Mouse (Mus musculus): ENCODE measurements around the gene Atp6v0d1. TPM values are rescaled to one million over a fixed set of nuclear protein-coding genes. Genes with fewer than 3 reads are reported as not detected.

Atp6v0d1 gene
- total and polyA plus RNA-seq, 3 experiments = 51.1 to 83.8 TPM; not detected in 1

- TF ChIP-seq JUND (IDR thresholded peaks at IDR 0.05; ENCODE audit: low read depth, low read length) = no peak
- 0 out of 2 replicates have a peak, but pooled peaks have one; percentile 62 for TF ChIP-seq MAZ (IDR thresholded peaks at IDR 0.05; ENCODE audit: low read depth, low read length)
- no peak for TF ChIP-seq RCOR1 (IDR thresholded peaks at IDR 0.05; ENCODE audit: low read depth, low read length)
- no peak for TF ChIP-seq TCF12 (IDR thresholded peaks at IDR 0.05; ENCODE audit: low read depth, low read length)
- no peak for TF ChIP-seq CHD2 (IDR thresholded peaks at IDR 0.05; ENCODE audit: low read length)
- TF ChIP-seq CTCF (IDR thresholded peaks at IDR 0.05 in 2 of 3, conservative IDR thresholded peaks at IDR 0.05 in 1 of 3; ENCODE audit: control insufficient read depth in 1 of 3, insufficient read depth in 1 of 3, low read depth in 2 of 3, low read length in 3 of 3, poor library complexity in 1 of 3, severe bottlenecking in 1 of 3) = peak; percentile 86 to 93 (median 92)
- TF ChIP-seq NRF1 (IDR thresholded peaks at IDR 0.05; ENCODE audit: insufficient read depth, low read depth, low read length, poor library complexity, severe bottlenecking) = no peak
- no peak for TF ChIP-seq MXI1 (IDR thresholded peaks at IDR 0.05; ENCODE audit: low read depth, low read length)
- no peak for TF ChIP-seq ZNF384 (IDR thresholded peaks at IDR 0.05; ENCODE audit: low read depth, low read length)
- no peak for TF ChIP-seq HCFC1 (IDR thresholded peaks at IDR 0.05; ENCODE audit: low read depth, low read length)
- TF ChIP-seq SMC3 (IDR thresholded peaks at IDR 0.05; ENCODE audit: low read depth, low read length) = peak; percentile 93
- TF ChIP-seq RAD21 (IDR thresholded peaks at IDR 0.05; ENCODE audit: low read depth, low read length) = peak; percentile 80
- no peak for TF ChIP-seq POLR2AphosphoS2 (IDR thresholded peaks at IDR 0.05; ENCODE audit: low read length)
- peak; percentile 22; the same call in 1 of the 2 replicates for TF ChIP-seq SIN3A (IDR thresholded peaks at IDR 0.05; ENCODE audit: low read length)
- no peak for TF ChIP-seq GABPA (IDR thresholded peaks at IDR 0.05; ENCODE audit: low read depth, low read length)
- no peak for TF ChIP-seq ETS1 (IDR thresholded peaks at IDR 0.05; ENCODE audit: low read depth, low read length)
- TF ChIP-seq NELFE (IDR thresholded peaks at IDR 0.05; ENCODE audit: low read depth, low read length) = no peak
- TF ChIP-seq USF1 (IDR thresholded peaks at IDR 0.05; ENCODE audit: low read depth, low read length) = no peak
- TF ChIP-seq ZC3H11A (IDR thresholded peaks at IDR 0.05; ENCODE audit: low read depth, low read length) = peak; percentile 73
These were observed 49.7 kb downstream of the Atp6v0d1 start for GRCm38 (mm10) chr8:105516018-105516645.

GRCm38 (mm10) chr8:105514656-105515055 lies 51.2 kb downstream of the Atp6v0d1 start:
- TF ChIP-seq MYB (IDR thresholded peaks at IDR 0.05; ENCODE audit: low read depth, low read length) = no peak
- no peak for TF ChIP-seq GABPA (IDR thresholded peaks at IDR 0.05; ENCODE audit: low read depth, low read length)
- no peak for TF ChIP-seq HCFC1 (IDR thresholded peaks at IDR 0.05; ENCODE audit: low read depth, low read length)
- TF ChIP-seq ZMIZ1 (IDR thresholded peaks at IDR 0.05; ENCODE audit: low read depth, low read length) = no peak
- no peak for TF ChIP-seq CHD1 (IDR thresholded peaks at IDR 0.05; ENCODE audit: low read depth, low read length)
- no peak for TF ChIP-seq E2F4 (IDR thresholded peaks at IDR 0.05; ENCODE audit: borderline replicate concordance, low read depth, low read length)
- TF ChIP-seq UBTF (IDR thresholded peaks at IDR 0.05; ENCODE audit: borderline replicate concordance, insufficient read depth, low read depth, low read length) = no peak
- no peak for TF ChIP-seq MXI1 (IDR thresholded peaks at IDR 0.05; ENCODE audit: low read depth, low read length)
- no peak for TF ChIP-seq SMC3 (IDR thresholded peaks at IDR 0.05; ENCODE audit: low read depth, low read length)
- no peak for TF ChIP-seq ETS1 (IDR thresholded peaks at IDR 0.05; ENCODE audit: low read depth, low read length)
- no peak for TF ChIP-seq JUND (IDR thresholded peaks at IDR 0.05; ENCODE audit: low read depth, low read length)
- no peak for TF ChIP-seq MEF2A (IDR thresholded peaks at IDR 0.05; ENCODE audit: extremely low read depth, insufficient replicate concordance, low read depth, low read length, poor library complexity, severe bottlenecking)
- TF ChIP-seq TBP (IDR thresholded peaks at IDR 0.05; ENCODE audit: low read depth, low read length) = no peak
- TF ChIP-seq POLR2AphosphoS2 (IDR thresholded peaks at IDR 0.05; ENCODE audit: low read length) = no peak
- no peak for TF ChIP-seq USF1 (IDR thresholded peaks at IDR 0.05; ENCODE audit: low read depth, low read length)
- no peak for TF ChIP-seq EP300 (IDR thresholded peaks at IDR 0.05; ENCODE audit: low read depth in 1 of 2, low read length in 2 of 2)
- no peak for TF ChIP-seq MAZ (IDR thresholded peaks at IDR 0.05; ENCODE audit: low read depth, low read length)
- TF ChIP-seq TCF12 (IDR thresholded peaks at IDR 0.05; ENCODE audit: low read depth, low read length) = no peak
- TF ChIP-seq SIN3A (IDR thresholded peaks at IDR 0.05; ENCODE audit: low read length) = no peak
- H3K9ac ChIP-seq (ENCODE audit: control insufficient read depth, low read depth, low read length, poor library complexity, severe bottlenecking) = no peak overlapping the region
- H3K9me3 ChIP-seq (replicated peaks; ENCODE audit: insufficient read depth, low read length) = no peaks in the 10 kb centered on the region
- H3K79me2 ChIP-seq (ENCODE audit: control insufficient read depth, insufficient read depth, low read length, poor library complexity) = no peaks in the 10 kb centered on the region
- no peaks in the 10 kb centered on the region for H3K27me3 ChIP-seq (ENCODE audit: control insufficient read depth in 1 of 2, insufficient read depth in 2 of 2, low read length in 2 of 2)
- H3K4me1 ChIP-seq (ENCODE audit: control insufficient read depth in 1 of 2, insufficient read depth in 2 of 2, low read length in 2 of 2) = peaks cover 7 to 18% of the 10 kb centered on the region in 2 experiments
- no peak overlapping the region for H3K27ac ChIP-seq (ENCODE audit: control insufficient read depth, low read depth, low read length)
- peaks cover 0 to 5% of the 10 kb centered on the region in 2 experiments; a peak in 2 of 4 replicates for H3K36me3 ChIP-seq (ENCODE audit: control insufficient read depth in 1 of 2, insufficient read depth in 2 of 2, low read length in 2 of 2)
- no peak overlapping the region for H3K4me3 ChIP-seq (ENCODE audit: control insufficient read depth in 1 of 2, insufficient read depth in 1 of 2, low read depth in 2 of 2, low read length in 2 of 2)
- DNase-seq (ENCODE audit: low read depth, low spot score) = no peak

More at GRCm38 (mm10) chr8:105516018-105516645, 49.7 kb downstream of the Atp6v0d1 start:
- peaks cover 3 to 13% of the 10 kb centered on the region in 2 experiments; a peak in 3 of 4 replicates for H3K4me1 ChIP-seq (ENCODE audit: control insufficient read depth in 1 of 2, insufficient read depth in 2 of 2, low read length in 2 of 2)
- no peaks in the 10 kb centered on the region for H3K79me2 ChIP-seq (ENCODE audit: control insufficient read depth, insufficient read depth, low read length, poor library complexity)
- no peaks in the 10 kb centered on the region for H3K27me3 ChIP-seq (ENCODE audit: control insufficient read depth in 1 of 2, insufficient read depth in 2 of 2, low read length in 2 of 2)
- H3K36me3 ChIP-seq (ENCODE audit: control insufficient read depth in 1 of 2, insufficient read depth in 2 of 2, low read length in 2 of 2) = peaks cover 0 to 5% of the 10 kb centered on the region in 2 experiments; a peak in 2 of 4 replicates
- H3K4me3 ChIP-seq (ENCODE audit: control insufficient read depth in 1 of 2, insufficient read depth in 1 of 2, low read depth in 2 of 2, low read length in 2 of 2) = peak overlapping the region; percentile 6 to 49; a peak in 1 of 4 replicates
- no peaks in the 10 kb centered on the region for H3K9me3 ChIP-seq (replicated peaks; ENCODE audit: insufficient read depth, low read length)
- no peak overlapping the region for H3K9ac ChIP-seq (ENCODE audit: control insufficient read depth, low read depth, low read length, poor library complexity, severe bottlenecking)
- peak; percentile 87 for DNase-seq (ENCODE audit: low read depth, low spot score)
- no peak overlapping the region for H3K27ac ChIP-seq (ENCODE audit: control insufficient read depth, low read depth, low read length)

Data from MEL (cell line).